Mouse (Mus musculus): ENCODE measurements at regions not wholly inside any gene's neighbourhood (a gene's known extent, or its start where the extent isn't known, plus 50 kb on each side); places are given as distances from the start of the nearest gene placed in this dataset.

DNA sequence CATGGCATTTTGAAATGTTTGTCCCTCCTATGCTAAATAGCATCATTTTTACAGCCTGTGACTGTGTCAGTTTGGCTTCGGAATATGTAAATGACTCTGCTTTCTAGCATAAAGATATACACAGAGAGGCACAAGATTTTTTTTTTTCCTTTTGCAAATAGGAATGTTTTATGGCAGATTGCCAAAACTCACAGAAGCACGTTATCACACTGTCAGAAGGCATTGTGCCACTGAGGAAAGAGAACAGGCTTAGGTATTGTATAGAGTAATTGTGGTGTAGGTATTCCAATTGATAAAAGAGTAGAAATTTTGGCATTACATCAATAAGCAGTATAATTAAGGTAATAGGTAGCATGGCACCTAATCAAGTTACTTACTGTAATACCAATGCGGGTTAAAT is 988.5 kb upstream of the Tenm2 start:
- DNase-seq = no peak

DNA sequence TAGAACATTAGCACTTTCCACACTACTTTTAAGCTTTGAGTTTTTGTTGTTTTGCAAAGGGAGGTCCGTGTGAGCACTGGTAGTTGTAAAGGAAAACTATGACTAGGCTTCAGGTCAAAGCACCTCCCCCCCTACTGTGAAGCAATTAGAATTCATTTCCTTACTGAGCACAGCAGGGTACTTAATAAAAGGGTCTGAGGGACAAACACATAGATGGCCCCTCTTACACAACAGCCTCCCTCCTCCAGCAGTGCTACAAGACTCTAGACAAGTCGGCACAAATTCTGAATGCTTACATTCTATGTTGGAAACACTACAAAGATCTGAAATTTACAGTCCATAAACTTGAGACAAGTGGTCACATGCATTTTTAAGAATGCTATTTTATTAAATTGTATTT is 967.6 kb upstream of the Tenm2 start:
- DNase-seq = no peak

DNA sequence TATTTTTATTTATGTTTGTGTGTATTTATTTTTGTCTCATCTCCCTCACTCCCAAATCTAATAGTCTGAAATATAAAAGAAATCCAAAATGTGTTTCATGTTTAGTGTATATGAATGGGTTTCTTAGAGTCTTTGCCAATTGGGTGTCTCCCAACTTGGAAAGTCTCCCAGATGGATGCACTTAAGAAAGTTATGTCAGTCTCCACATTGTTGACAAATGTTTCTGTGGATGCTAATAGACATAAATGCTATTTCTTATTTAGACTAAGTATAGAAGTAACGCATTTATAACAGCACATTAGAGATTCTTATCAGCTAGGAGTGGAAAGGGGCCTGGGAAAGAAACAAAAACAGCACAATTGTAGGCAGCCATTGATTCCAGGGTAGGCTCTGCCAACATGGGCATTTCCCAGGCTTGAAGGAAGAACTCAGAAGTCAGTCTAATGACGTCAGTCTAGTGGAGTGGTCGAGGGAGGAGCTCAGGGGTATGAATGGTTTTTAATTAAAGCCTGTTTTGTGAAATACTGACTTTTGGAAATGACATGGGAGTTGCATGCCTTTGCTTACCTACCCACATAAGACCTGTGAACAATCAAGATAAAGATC is 965.5 kb upstream of the Tenm2 start:
- DNase-seq = peak; percentile 37 to 46

DNA sequence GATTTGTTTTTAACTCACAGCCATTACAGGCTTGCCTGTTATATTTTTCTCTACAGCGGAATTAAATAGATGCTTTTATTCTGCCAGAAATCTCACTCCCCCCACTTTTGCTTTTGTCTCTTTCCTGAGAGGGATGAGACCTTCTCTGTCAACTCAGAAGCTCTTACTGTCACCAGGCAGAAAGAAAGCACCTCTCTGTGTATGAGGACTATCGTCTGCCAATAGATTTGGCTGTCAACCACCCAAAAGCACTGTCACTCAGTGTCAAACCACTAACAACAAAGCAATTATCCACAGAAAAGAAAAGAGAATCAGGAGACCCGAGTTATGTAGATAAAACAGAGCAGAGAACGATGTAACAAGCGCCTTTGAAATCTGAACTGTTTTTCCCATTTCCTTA is 958.0 kb upstream of the Tenm2 start:
- DNase-seq = no peak

DNA sequence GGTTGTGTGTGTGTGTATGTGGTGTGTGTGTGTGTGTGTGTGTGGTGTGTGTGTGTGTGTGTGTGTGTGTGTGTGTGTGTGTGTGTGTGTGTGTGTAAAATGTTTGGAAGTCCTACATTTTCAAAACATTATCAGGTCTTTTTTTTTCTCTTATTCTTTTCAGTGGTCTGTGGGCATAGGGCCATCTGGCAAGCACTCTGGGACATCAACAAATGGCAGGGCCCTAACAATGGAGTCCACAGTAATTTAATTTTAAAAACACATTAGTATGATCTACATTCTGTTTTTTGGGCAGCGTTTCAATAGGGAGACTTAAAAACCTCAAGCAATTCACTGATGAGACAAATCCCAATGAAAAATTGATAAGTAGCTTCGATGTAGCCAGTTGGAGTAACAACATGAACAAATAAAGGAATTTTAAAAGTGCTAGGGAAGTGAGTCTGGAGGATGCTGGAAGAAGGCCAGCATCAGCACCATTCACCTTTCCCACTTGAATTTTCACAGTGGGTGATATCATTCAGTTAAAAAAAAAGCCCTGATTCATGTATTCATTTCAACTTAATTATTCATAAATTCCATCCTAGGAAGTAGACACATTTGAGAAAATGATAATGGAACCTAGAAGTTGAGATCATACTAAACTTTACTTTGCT is 956.3 kb upstream of the Tenm2 start:
- no peak for DNase-seq

DNA sequence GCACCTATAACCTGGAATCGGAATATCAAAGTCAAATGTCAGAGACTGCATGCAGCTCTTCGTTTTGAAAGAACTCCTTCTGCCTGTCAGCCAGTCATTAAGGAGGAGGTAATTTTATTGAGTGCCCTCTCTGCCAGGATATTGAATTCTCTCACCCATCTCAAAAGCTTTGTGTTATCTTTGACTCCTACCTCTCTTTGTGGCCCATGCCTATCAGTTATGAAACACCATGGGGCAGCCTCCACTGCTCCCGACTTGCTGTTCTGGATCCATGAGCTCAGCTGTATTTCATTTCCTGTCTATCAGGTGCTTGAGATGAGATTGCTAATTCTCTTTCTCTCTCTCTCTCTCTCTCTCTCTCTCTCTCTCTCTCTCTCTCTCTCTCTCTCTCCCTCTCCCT is 955.7 kb upstream of the Tenm2 start:
- no peak for DNase-seq

DNA sequence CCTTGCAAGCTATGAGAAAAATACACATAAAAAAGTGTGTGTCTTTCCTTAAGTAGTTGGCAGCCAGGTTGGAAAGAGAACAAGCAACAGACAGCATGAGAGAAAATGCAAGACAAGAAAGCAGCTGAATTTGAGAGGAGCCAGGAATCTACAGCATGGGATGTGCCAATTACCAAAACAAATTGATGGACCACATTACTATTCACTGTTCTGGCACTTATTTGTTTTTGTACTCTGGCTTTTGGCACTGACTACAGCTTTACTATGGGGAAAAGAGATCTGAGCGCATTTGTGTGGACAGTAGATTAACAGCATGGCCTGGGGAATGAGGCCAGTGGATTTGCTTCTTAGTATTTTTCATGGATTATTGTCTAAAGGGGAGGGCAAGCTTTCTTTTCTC is 935.0 kb upstream of the Tenm2 start:
- DNase-seq = no peak

DNA sequence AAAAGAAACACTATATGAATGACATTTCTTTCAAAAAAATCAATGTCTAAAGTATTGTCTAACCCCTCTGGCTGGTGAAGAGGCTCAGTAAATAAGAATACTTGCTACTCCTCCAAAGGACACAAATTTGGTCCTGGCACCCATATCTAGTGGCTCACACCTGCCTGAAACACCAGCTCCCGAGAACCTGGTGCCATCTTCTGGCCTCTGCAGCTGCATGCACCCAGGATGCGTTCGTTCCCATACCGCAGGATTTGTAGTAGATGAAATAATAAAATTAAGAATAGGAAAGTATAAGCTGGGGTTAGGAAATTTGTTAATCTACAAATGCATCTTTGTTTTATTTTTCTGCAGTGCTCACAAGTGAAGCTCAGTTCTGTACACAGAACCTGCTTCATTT is 922.5 kb upstream of the Tenm2 start:
- no peak for DNase-seq

DNA sequence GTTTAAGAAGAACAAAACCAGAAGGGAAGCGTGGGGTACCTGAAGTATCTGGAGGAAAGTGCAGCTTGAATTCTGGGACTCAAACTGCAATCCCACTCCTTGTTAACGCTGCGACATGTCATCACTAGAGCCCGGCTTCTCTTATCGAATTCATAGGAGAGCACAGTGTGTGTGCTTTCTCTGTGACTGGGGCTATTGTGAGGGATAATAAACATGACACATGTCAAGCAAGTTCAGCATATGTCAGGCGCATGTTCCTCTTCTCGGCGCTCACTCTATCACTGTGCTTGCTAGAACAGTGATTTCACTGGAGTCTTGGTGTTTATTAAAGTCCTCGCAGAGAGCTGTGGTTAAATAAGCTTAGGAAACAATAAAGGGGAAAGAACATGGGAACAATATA is 921.2 kb upstream of the Tenm2 start:
- no peak for DNase-seq

DNA sequence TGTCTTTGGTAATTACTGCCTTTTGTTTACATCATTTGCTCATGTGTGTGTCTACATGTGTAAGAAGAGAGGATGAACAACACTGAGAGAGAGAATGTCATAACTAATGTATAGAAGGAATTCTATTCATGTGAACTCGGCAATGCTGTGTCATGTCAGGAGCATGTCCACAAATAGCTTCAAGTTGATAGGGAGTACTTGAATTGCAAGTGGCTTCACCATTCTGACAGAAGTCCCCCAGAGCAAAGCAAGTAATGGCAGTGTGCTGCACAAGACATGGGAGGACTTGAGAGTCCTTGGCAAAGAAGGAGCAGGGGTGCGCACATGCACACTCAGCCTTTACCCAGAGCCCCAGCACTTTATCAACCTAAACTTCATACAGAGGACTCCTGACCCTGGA is 919.9 kb upstream of the Tenm2 start:
- DNase-seq = no peak

DNA sequence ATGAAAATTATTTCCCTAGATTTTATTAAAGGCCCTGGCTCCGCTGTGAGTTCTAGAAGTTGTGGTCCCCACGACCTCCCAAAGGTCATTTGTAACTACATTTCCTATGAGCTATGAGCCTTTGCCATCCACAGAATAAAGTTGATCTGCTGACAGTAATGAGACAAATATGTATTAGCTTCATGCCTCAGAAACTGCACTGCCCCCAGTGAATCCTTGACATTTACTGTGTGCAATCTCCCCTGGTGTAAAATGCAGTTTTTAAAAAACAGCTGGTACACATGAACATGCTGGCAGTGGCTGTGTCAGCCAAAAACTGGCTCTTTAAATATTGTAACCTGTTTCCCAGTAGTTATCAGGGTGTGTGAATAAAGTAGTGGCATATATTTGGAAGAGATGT is 907.7 kb upstream of the Tenm2 start:
- no peak for DNase-seq

DNA sequence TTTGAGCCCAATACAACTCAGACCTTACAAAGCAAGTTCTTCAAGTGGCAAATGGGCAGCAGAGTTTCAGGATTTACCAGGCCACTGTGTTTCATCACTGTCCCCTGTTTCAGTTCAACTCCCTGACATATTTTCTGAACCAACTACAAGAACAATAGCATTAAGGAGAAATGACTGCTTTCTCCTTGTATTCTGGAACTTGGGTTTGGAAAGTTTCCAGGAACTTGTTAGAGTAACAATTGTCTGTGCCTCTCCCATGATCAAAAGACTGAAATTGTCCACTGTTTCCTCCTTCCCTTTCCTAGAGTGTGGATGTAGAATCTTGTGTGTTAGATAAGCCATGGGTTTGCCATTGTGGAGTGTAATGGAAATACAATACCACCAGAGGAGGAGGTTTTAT is 893.1 kb upstream of the Tenm2 start:
- DNase-seq = no peak

DNA sequence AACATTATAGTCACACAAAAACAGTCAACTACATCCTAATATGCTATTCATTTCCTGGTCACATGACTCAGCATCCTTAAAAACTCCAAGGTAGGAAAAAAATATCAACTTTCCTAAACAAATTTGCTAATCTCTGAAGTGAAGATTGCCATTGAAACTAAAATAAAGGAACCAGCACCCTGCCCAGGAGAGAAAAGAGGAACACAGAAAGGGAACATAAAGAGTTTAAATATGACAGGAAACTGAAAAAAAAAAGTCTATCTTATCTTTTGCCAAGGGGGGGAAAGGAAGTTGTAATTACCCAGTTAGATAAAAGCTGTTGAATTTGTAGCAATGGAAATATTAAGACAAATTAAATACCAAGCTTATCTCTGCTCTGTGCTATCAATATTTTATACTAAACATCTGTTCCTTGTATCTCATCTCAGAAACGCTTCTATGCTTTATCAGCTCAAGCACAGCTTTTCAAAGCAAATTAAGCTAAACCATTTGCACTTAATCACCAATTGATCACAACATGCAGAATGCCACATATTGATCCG is 888.1 kb upstream of the Tenm2 start:
- no peak for DNase-seq

DNA sequence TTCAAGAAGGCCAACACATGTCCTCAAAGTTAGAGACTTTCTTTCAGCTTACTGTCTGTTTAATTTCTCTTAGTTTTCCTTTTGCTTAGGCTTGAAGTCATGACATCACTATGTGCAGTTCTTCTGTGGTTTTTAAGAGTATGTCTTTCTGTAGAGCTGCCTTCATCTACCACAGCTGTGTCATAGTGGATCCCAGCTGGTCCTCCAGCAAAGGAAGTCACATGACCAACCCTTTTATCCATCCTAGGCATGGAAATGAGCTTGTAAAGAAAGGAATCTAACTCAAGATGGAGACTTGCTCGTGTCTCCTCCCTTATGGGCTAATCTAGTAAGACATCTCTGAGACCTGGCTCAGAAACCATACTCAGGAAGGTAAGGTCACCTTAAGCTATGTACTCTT is 886.7 kb upstream of the Tenm2 start:
- DNase-seq = peak in 1 of 2 experiments; percentile 23

DNA sequence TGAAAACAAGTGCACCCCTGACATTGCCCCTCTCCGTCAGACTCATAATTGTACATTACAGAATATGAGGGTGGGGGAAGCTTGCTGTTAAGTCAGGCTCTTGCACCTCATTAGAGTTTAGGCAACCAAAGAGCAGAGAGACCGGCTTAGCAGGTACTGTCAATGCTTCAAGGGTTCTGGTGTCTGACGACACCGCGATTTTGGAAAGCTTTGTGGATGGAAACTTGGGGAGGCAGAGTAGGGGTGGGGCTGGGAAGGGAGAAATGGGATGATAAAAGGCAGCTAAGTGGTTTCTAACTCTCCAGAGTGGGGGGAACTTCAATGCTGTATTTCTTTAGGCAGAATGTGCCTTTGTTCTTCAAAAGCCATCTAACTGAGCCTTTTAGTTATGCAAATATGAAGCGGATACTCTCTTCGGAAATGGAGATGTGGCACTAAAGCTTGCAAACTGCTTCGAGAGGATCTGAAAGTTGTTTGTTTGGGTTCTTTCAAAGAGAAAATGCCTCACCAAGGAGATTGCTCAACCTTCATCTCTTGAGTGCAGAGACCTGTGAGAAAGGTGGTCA is 885.4 kb upstream of the Tenm2 start:
- no peak for DNase-seq

DNA sequence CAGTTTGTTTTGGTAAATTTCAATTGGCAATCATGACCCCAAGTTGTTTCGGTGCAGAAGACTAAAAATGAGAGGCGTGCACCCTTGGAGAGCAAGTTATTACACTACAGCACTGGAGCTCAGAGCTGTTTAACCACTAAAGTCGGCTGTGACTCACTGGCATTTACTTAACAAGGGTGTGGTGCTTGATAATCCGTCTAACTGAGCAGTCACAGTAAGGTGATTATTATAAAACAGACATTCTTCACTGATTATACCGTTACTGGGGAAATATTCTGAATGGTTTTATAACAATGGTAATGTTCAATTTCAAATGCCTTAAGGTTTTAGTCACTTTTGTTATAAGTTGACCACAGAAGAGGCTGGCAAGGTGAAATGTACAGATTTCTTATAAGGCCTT is 882.0 kb upstream of the Tenm2 start:
- no peak for DNase-seq

DNA sequence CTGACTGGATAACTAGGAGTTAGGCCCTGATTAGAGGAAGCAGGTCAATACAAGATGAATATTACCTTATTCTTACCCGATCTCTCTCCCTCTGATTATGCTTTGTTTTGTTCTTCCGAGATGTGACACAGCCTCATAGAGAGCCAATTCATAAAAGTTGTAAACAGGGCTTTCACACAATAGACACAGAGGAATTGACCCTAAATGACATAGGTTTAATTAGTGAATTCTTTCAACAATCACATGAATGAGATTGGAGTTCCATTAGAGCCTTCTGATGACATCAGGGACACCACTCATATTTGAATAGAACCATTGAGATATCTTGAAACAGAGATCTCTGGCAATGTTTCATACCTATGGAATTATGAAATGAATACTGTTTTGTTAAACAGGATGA is 856.4 kb upstream of the Tenm2 start:
- DNase-seq = no peak

DNA sequence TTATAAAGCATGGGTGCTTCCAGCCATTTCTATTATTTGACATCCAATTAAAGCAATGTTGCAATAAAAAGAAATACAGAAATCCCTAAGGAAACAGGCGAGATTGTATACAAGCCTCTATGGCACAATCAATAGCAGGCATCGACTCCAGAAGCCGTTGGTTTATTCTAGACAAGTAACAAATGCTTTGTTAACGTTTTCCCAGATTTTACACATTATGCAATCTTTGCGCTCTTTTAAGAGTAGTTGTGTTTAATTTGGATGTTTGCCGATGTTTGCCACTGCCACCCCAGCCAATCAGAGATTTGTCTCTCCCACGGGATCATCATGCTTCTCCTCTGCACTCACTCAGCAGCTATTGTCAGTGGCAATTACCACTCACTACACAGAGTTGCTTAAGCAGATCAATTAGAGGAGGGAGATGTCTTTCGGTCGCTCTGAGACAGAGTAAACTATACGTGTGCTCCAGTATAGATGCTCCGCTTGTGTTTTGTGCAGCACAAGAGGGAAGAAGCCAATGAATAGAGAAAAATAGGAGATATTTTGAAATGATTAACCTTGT is 839.5 kb upstream of the Tenm2 start:
- no peak for DNase-seq

DNA sequence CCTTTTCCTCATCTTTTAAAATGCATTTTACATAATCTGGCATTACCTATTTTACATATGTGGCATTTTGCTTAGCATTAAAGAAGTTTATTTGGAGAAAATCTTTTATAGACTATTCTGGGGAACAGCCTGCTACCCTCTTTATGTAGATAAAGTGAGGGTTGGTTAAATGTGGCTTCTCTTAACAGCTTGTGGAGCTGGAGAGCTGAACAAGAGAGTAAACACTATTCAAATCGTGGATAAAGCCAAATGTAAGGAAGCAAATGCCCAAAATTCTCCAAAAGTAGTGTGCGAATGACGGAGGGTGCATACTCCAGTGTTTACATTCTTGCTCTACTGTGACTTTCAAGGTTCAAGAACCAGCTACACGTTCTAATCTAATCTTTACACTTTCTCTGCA is 833.9 kb upstream of the Tenm2 start:
- no peak for DNase-seq

DNA sequence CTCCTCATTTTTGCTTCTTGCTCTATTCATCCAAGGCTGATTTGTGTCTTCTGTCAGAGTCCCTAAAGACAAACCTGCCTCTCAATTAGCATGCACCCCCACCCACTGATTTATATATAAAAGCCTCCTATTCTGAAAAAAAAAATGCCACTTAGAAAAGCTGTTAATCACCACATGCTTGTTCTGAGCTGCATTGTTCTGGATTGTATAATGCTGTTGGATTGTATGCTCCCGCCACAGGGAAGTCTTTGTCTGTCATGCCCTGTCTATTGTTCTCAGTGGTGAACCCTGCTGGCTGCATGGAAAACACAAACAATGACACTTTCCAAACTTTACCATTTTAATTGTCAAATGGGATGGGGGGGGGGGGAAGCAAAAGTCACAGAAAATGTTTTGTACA is 831.9 kb upstream of the Tenm2 start:
- no peak for DNase-seq

DNA sequence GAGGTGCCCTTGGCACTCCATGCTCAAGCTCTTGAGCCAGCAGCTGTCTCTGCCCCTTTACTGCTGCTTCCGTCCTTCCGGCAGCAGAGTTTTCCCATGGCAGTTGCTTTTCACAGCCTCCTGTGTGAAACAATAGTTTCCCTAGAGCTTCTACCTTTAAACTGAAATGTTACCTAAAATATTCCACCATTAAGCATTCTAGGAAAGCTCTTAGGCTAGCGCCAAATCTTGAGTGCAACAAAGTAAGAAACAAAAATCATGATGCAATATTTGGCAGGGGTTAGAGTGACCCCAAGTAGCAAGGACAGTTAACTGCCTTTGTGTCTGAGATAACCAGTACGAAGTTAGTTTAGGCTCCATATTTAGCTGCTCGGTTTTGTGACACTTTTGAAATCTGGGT is 830.3 kb upstream of the Tenm2 start:
- no peak for DNase-seq

DNA sequence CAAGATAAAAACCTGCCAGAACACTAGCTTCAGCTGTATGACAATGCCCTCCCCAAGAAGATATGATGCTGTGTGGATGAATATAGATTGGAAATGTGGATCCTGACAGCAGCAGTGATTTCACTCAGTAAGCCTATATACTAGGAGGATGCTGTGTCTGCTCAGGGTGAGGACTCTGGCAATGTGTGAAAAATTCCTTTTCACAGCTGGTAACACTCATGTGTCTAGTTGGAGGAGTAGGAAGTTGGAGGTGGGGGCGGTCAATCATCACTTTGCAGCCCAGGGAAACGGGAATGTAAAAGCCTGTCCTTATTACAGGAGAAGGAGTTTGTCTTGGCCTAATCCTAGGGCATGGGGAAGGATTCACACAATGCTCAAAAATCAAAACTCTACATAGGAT is 824.3 kb upstream of the Tenm2 start:
- DNase-seq = no peak

DNA sequence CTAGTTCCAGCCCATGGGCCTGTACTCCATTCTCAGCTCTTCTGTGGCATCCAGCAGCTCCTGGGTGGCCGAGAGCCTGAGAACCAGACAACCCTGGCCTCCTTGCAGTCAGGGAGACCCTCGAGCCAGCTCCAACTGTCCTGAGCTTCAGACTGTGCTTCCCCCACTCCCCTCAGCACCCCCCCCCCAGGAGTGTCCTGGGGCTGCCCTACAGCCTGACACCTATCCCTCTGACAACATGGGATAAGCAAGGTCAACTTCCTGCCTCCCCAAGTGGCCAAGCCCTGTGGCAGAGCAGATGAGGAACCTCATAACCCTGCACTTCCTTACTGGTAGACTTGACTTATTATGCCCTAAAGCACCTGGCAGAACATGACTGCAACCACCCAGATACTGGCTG is 823.1 kb upstream of the Tenm2 start:
- DNase-seq = no peak

DNA sequence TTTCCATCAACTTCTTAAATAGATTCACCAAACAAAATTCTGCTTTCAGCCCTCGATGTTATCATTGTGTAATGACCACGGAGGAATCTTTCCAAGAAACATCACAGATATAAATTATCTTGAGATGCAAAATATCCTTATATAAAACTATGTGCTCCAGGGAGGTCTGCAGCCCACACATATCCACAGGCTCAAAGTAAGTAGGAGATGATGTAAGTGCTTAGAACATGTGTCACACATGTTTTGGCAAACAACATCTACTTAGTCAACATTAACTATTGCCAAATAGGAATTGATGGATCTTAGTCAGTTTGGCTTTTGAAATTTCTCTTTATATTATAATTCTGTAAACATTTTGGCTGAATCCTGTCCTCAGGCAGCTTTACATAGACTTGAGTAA is 800.8 kb upstream of the Tenm2 start:
- no peak for DNase-seq
